Mouse (Mus musculus): ENCODE measurements at regions not wholly inside any gene's neighbourhood (a gene's known extent, or its start where the extent isn't known, plus 50 kb on each side); places are given as distances from the start of the nearest gene placed in this dataset.
A peak's percentile ranks its signal among the peaks of the same experiment; 100 is the strongest.

DNA sequence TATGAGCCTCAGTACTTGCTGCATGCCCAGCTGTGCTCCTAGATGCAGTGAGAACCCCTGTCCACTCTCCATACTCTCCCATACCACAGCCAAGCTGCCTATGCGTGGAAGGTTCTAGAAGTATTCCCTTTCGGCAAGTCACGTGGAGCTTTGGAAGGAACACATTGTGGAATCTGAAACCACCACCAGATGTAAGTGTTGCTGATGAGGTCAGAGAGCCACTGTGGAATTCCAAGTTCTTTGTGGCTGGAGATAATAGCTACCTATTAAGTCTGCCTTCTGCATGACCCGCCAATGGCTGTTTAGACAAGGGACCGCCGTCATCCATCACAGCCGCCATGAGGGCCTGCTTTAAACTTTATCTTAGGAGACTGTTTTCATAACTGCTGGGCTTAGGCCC lies 84.7 kb upstream of the Errfi1 start:
- DNase-seq (ENCODE audit: low spot score in 2 of 2), result no peak

DNA sequence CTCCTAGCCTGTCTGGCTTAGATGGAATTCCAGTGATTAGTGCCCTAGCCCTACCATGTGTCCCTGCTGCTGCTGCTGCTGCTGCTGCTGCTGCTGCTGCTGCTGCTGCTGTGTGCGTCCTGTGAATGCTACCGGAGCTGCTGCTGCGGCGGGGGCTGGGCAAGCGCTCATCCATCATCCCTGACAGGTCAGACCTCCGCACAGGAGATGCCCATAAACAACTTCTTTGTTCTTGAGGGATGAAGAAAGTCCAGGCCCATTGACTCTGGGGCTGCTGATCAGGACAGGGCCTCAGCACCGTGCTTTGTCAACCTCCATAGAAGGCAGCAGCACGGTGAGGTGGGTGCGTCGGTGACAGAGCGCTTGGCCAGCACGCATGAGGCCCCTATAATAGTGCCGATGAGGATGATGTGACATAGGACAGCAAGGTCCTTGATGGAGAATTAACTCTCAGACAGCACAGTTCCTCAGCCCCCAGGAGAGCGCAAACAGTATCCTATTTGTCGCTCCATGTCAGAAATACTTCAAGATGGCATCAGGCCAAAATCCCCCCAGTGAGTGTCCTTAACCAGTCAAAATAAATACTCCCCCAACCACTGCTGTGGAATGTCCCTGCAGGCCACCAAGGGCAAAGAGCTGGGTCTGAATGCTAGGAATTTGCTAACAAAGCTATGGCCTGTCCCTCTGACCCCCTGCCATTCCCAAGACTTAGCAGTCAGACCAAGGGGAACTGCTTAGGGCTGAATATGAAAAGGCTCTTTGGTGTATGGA lies 95.1 kb upstream of the Errfi1 start:
- no peak for DNase-seq (ENCODE audit: low spot score in 2 of 2)

DNA sequence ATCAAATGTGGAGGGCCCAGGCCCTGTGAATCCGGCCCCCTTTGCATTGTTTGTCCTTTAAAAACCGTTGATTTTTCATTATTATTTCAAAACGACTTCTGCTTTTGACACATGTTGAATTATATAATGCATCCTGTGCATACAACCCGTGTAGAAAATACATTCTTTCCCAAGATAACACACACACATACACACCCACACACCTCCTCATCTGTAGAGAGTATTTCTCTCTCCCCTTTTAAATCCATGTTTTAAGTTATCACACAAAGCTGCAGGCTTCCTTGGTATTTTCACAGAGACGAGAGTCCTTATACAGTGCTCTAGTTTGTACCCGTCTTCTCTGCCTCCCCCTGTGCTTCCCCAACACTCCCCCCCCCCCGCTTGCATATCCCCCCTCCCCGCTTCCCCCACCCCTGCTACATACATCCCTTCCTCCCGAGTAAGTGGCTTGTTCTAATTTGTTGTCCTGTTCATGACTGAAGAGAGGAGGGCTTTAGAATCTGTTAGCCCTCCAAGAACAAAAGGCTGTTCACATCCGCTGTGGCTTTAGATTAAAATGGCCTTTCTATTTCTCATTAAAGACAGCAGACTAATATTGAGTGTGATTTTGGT lies 95.8 kb upstream of the Errfi1 start:
- DNase-seq (ENCODE audit: low spot score in 2 of 2), result no peak

GRCm38 (mm10) chr4:150757291-150757741 lies 96.4 kb upstream of the Errfi1 start:
- DNase-seq (ENCODE audit: low spot score in 2 of 2), result no peak

GRCm38 (mm10) chr4:150755446-150755845 lies 98.3 kb upstream of the Errfi1 start:
- DNase-seq (ENCODE audit: low spot score in 2 of 2), result no peak

- no peak for DNase-seq (ENCODE audit: low spot score in 2 of 2)
These were observed 100.2 kb upstream of the Slc45a1 start for GRCm38 (mm10) chr4:150752151-150752550.

GRCm38 (mm10) chr4:150750445-150751213 lies 98.7 kb upstream of the Slc45a1 start:
- DNase-seq (ENCODE audit: low spot score in 2 of 2), result no peak

DNA sequence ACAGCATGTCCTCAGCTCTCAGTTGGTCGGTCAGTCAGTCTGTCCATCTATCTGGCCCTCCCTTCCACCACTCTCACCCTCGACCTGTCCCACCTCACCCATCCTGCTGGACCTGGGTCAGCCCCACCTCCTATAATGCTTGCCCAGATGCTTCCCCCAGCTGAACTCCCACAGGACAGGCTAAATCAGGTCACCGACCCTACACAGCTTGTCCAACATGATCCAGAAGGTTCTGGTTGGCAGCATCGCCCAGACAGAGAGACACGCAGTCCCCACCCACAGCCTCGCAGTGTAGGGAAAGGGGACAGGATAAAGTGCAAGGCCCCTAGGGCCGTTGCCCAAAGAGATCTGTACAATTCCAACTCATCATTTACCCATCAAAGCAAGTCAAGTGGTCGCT lies 97.1 kb upstream of the Slc45a1 start:
- DNase-seq (ENCODE audit: low spot score in 2 of 2), result no peak

GRCm38 (mm10) chr4:150748099-150749000 lies 96.4 kb upstream of the Slc45a1 start:
- DNase-seq (ENCODE audit: low spot score in 2 of 2), result no peak

DNA sequence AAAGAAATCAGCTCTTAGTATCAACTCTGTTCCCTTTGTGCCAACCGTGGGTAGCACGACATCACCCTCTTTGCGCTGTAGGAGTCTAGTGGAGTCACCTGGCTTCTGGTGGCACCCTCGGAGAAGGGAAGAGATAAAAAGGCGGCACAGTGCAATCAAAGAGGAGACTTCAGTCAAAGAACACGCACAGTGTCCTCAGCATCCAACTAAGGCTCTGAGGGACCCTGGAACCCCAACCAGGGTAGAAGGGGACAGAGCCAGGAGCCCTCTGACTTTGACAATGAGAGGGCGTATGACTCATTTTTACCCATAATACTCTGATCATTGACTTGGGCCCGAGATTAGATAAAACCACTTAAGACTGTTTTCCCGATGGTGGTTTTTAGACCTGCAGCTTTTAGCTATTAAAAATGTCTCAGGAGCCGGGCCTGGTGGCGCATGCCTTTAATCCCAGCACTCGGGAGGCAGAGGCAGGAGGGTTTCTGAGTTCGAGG lies 94.5 kb upstream of the Slc45a1 start:
- DNase-seq (ENCODE audit: low spot score in 2 of 2), result peak; percentile 19 to 45

GRCm38 (mm10) chr4:150745529-150746429 lies 93.8 kb upstream of the Slc45a1 start:
- DNase-seq (ENCODE audit: low spot score in 2 of 2), result peak; percentile 57

- no peak for DNase-seq (ENCODE audit: low spot score in 2 of 2)
These were observed 91.5 kb upstream of the Slc45a1 start for GRCm38 (mm10) chr4:150743508-150743907.

DNA sequence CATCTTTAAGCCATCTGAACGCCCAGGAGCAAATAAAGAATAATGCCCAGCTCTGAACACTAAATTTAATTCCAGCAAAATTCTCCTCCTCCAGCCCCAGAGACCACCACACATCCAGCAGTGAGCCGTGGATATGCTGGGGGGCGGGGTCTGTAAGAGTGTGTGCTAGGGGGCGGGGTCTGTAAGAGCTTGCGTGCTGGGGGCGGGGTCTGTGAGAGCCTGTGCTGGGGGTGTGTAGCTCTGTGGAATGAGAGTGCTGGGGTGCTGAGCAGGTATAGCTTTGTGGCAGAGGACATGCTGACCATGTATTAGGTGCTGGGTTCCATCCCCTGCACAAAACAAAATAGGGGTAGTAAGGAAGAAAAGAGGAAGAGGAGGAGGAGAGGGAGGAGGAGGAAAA lies 91.1 kb upstream of the Slc45a1 start:
- DNase-seq (ENCODE audit: low spot score in 2 of 2), result peak; percentile 28 to 63

DNA sequence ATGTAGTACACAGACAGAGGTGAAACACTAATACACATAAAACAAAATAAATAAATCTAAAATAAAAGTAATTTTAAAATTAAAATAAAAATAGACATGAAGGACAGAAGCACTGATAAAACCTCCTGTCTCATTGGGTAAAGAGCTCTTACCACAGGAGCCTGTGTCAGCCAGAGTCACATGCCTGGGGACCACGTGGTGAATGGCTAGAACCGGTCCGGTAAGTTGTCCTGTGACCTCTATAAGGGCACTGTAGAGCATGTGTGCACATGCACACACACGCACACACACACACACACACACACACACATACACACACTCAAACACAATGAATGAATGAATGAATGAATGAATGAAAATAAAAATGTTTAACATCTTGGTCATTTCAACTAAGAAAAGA lies 89.8 kb upstream of the Slc45a1 start:
- no peak for DNase-seq (ENCODE audit: low spot score in 2 of 2)

- DNase-seq (ENCODE audit: low spot score in 2 of 2), result no peak
These were observed 88.2 kb upstream of the Slc45a1 start for GRCm38 (mm10) chr4:150740167-150740566.

DNA sequence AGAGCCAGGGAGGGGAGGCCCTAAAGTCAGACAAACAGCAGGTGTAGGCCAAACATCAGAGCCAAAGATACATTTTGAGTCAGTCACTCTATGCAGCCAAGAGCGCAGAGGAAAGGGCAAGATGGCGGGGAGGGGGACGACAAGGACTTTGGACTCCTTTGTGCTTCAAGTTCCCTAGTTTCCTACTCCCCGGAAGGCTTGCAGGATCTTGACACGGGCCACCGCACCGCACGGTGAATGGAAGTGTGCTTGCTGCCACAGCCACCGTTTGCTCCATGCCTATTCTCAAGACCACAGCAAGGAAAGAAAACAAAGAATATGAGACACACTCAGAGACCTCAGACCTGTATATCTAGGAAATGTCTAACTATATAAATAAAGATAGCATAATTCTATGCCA lies 86.8 kb upstream of the Slc45a1 start:
- DNase-seq (ENCODE audit: low spot score in 2 of 2), result no peak

DNA sequence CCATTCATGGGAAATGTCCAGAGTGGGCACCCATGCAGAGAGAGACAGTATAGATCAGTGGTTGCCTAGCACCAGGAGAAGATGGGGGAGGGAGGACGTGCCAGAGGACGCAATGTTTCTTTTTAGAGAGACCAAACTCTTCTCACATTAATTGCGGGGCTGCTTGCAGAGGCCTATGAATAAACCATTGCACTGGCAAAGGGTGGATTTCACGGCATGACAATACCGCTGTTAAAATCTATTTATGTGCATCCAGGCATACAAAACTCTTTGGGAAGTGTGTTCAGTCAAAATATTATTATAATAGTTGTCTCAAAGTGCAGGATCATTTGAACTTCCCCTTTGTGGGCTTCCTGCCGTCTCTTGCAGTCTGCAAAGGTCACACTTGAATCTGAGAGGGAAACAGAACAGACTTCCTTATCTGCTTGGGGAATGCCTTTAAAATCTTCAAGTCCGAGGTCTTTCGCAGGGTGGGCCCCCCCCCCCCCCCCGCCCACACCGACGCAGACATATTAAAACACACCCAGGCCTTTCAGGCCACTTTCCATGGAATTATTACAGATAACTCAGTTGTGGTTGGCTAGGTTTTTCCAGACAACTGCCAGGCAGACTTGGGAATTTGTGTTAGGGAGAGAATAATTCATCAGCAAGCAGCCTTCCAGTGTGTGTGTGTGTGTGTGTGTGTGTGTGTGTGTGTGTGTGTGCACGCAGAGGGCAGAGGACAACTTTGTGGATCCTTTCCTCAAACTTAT lies 78.3 kb upstream of the Slc45a1 start:
- DNase-seq (ENCODE audit: low spot score in 2 of 2), result no peak

GRCm38 (mm10) chr4:150726539-150726938 lies 74.6 kb upstream of the Slc45a1 start:
- no peak for DNase-seq (ENCODE audit: low spot score in 2 of 2)

DNA sequence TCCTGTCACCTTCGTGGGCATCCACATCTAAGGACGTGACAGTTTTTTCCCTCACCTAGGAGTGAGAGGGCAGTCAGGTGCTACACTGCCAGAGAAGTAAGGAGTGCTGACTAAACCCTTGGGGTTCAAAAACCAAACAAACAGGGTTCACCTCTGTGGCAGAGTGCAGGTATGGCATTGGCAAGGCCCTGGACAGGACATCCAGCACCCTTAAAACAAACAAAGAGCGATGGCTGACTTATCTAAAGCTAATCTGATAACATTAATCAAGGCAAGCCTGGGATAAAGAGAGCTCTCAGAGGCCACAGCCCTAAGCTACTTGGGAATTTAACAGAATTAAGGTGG lies 74.1 kb upstream of the Slc45a1 start:
- DNase-seq (ENCODE audit: low spot score in 2 of 2), result no peak
